Mouse (Mus musculus): ENCODE results near the gene 4933402D24Rik.

The 4933402D24Rik gene

DNA sequence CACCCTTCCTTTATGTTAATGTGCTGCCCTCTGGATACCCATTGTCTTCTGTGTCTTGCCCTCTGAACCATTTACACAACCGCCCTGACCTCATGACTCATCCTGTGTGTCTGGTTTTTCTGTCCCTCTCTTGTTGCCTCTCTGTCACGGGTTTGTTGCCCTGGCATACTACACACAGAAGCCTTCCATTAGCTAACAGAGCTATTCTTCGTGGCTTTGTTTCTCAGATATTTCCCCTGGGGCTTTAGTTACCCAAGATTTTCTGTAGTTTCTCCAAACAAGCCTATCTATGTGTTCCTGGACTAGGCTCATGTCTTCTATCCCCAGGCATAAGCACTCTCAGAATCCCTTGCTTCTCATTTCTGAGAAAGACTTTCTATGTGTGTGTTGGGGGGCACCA lies 60.2 kb downstream of the 4933402D24Rik start:
- DNase-seq (ENCODE audit: low read depth, low spot score) = no peak
- Histone ChIP-seq H3K27me3 (ENCODE audit: control insufficient read depth, insufficient read depth, low read length, poor library complexity, severe bottlenecking) (peaks cover 3% of the 10 kb centered on the region; the same call in 1 of the 2 replicates), H3K36me3 (ENCODE audit: control insufficient read depth, insufficient read depth, low read length, poor library complexity, severe bottlenecking) (no peaks in the 10 kb centered on the region)

DNA sequence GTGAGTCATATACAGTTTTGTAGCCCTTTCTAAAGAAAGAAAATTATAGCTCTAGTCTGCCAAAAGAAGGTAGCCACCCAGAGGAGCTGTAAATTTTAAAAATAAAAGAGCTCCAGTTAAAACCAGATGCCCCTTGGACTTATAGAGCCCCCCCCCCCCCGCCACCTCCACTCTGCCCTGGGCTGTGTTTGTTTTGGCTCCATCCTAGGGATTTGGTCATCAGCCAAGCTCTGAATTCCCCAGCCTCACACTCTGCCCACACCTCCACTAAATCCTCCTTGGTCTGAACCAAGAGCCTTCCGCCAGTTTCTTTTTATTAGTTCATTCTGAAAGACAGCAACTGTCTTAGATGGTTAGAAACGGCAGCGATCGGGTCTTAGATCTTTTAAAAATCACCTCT lies 63.3 kb downstream of the 4933402D24Rik start:
- Histone ChIP-seq H3K27me3 (ENCODE audit: control insufficient read depth, insufficient read depth, low read length, poor library complexity, severe bottlenecking) (peaks cover 3% of the 10 kb centered on the region; the same call in 1 of the 2 replicates), H3K36me3 (ENCODE audit: control insufficient read depth, insufficient read depth, low read length, poor library complexity, severe bottlenecking) (no peaks in the 10 kb centered on the region)
- no peak for DNase-seq (ENCODE audit: low read depth, low spot score)

All from splenic B cell, adult 2 months (primary cell).